Mouse (Mus musculus): ENCODE data around the gene Mmel1.

The Mmel1 gene

DNA sequence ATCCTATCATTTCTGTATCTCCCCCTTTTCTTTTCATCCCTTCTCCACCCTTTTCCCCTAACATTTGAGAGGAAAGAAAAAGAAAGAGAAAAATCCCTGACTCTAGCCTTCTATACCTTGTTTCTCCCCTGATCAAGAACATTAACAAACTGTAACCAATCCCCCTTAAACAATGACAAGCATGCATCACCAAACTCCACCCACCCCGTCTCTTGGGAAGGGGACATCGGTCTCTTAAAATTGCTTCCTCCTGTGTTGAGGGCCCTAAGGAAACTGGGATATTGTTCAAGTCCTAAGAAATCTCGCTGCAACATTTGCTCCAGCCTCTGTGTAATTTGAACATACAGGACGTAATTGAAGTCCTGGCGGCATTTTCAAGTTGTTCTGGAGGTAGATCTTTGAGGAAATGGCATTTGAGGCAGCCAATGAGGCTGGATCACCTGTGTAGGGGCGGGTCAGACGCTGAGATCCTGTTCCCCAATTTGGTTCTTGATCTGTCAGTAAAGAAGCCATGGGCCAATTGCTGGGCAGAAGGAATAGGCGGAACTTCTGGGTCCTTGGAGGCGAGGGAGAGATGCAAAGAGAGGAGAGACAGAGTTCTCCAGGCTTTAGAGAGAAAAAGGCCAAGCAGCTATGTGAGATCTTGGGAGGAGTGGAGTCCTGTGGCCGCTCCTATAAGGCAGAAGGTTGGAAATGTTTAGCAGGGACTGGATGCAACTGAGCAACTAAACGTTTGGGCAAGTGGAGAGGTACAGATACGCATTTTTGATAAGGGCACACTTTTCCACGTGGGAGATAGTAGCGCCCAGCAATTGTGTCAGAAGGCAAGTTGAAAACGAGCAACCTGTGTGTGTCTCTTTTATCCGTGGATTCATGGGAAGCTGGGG, 35.0 kb downstream of the Mmel1 start:
- DNase-seq (ENCODE audit: low read depth) = peak; percentile 60

DNA sequence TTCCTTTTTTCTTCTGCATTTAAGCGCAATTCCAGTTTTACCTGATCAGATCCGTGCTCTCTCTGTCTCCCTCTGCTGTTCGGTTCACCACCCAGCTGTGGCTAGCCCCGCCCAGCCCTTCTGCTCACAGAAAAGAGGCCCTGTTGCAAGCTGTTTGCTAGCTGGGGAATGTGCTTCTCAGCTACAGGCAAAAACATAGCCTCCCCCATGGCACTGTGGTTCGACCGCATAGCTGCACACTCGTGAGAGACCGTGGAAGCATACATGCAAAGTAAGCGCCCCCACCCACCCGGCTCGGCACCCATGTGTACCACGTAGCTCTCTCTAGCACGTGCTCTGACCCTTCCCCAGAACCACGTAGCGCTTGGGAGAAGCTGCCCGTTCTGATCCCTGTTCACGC, 38.4 kb downstream of the Mmel1 start:
- DNase-seq (ENCODE audit: low read depth) = peak; percentile 69

DNA sequence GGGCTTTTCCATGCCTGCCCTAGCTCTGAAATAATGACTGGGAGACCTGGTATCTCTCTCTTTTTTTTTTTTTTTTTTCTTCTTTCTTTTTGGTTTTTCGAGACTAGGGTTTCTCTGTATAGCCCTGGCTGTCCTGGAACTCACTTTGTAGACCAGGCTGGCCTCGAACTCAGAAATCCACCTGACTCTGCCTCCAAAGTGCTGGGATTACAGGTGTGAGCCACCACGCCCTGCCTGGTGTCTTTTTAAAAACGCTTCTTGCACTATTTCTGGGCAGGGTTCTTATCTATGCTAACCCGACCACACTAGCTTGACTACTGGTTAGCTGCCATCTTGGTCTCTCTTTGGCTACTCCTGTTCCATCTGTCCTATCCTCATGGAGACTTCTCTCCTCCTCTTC, 39.1 kb downstream of the Mmel1 start:
- no peak for DNase-seq (ENCODE audit: low read depth)

DNA sequence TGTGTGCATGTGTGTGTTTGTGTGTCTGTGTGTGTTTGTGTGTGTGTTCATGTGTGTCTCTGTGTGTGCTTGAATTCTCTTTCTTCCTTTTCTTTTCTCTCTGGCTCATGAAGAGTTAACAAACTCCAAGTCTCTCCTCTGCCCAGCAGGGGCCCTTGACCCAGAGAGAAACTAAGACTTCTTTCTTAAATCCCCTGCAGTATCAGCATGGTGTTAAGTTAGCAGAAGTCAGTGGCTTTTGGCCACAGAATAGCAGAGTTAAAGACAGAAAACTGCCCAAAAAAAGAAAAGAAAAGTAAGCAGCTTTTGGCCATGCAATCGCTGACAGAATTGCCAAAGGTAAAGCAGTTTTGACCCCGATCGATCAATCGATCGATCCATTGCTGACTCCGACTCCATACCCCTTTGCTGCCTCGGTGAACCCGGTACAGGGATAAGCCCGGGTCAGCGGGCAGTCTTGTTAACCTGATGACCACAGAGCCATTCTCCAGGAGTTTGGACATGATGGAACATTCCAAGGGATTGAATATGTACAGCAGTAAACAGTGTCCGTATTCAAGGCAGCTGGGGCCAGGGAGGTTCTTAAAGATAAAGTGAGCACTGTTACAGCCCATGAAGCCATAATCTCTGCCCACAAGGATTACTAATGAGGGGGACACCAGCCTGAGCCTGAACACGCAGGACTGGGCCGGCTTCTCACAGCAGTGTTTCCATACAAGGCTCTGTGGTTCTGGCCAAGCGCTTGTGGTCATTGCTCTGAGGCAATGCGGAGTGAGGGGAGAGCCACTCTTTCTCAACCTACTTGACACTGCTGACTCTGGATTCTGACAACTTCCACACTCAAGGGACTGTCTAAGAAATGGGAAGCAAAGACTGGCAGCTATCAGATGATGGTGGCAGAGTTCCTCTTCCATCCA, 41.5 kb downstream of the Mmel1 start:
- peak; percentile 56 for DNase-seq (ENCODE audit: low read depth)

DNA sequence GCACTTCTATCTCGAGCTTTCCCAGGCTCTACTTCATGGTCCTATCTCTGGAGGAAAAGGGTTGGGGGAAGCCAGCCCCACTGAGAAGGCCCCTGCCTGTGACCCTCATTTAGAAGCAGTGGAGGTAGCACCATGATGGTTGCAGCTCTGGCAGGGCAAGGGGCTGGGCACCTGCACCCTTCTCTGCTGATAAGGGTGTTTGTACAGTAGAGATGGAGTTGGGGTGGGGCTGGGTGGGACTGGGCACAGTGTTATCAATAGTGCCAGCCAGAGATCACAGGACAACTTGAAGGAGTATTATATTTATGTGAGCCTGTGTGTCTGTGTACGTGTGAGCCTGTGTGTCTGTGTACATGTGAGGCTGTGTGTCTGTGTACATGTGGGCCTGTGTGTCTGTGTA, 42.3 kb downstream of the Mmel1 start:
- DNase-seq (ENCODE audit: low read depth) = no peak

DNA sequence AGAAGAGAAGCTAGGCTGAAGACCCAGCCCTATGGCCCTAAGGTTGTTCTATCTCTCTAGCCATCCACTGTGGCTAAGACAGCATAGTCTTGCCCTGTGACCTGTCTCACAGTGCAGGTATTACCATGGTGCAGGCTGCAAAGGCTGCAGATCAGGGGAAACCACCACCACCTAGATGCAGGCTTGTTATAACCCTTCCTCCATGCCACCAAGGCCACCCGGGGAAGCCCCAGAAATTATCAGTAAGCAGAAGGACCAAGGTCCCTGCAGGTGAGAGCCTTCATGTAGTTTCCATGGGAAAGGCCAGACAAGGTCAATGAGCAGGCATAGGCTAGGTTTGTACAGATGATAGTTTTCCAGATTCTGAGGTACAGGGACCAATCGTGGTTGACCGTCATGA, 44.5 kb downstream of the Mmel1 start:
- DNase-seq (ENCODE audit: low read depth) = no peak

DNA sequence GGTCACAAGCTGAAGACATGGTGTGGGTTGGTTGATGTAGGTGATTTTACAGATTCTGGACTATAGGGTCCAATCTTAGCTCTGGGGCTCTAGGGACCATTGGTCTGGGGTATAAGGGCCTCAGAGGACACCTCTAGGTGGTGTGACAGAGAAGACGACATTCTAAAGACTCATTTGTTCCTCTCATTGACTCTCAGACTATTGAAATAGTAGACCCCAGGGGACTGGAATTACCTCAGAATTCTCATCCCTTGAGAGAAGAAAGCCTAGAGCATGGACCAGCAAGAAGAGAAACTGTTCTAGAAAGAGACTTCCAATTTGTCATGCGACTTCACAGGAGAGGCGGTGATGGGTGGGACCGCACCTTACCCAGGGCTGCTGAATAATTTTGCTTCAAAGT, 44.9 kb downstream of the Mmel1 start:
- no peak for DNase-seq (ENCODE audit: low read depth)

DNA sequence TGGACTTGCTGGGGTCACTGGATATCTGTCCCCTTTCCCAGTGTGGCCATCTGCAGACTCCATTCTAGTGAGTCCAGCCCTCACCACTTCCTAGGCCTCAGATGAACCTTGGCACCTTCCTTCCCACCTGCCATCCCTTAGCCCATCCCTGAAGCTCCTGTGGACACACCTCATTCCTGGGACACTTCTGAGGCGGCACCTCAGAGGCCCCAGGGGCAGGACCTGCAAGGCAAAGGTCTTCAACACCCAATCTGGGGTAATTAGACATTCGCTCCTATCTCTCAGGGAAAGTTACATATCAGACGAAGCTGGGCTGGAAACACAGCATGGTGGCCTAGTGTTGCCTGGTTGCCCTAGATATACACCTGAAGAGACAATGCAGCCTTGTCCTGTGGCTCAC, 45.3 kb downstream of the Mmel1 start:
- no peak for DNase-seq (ENCODE audit: low read depth)

DNA sequence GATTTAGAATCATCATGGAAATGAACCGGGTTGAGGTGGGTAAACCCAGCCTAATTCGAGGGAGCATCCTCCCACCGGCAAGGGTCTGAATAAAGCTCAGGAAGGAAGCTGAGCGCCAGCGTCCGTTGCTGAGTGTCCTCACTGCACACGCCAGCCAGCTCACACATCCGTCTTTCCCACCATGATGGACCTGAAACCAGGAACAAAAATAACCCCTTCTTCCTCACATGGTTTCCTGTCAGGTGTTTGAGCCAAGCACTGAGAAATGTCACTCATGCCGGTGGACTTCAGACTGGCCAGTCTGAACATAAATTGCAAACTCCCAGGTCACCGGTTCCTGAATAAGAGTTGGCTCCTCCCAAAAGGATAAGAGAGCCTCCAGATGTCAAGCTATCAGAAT, 45.9 kb downstream of the Mmel1 start:
- DNase-seq (ENCODE audit: low read depth) = no peak

DNA sequence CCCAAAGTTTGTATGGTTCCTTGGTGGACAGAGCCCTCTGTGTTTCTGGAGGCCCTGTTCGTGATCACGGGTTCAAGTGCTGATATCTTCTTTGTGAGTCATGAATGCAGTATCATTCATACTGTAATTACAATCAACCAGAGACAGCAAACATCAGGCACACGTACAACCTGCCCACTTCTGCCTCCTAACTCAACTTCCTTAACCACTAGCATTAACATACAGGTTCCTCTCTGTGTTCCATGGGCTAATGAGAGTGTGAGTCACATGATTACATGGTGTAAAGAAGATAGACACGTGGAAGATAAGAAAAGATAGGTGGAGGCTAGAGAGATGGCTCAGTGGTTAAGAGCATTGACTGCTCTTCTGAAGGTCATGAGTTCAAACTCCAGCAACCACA, 47.3 kb downstream of the Mmel1 start:
- DNase-seq (ENCODE audit: low read depth) = no peak

DNA sequence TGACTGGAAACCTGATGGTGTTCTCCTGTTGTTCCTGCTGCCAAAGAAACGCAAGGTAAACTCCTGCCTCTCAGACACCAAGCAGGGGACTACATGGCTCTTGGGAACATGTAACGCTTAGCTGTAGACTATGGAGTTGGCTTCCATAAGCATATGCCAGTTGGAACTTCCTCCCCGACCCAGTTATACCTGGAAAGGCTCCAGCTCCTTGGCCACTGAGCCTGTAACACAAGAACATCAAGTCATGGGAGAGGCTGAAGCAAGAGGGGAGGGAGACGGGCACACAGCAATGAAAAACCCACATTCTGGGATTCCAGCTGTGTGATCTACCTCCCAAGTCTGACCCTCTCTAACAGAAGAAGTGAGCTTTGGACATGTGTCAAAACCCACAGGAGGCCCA, 52.9 kb downstream of the Mmel1 start:
- DNase-seq (ENCODE audit: low read depth) = no peak

DNA sequence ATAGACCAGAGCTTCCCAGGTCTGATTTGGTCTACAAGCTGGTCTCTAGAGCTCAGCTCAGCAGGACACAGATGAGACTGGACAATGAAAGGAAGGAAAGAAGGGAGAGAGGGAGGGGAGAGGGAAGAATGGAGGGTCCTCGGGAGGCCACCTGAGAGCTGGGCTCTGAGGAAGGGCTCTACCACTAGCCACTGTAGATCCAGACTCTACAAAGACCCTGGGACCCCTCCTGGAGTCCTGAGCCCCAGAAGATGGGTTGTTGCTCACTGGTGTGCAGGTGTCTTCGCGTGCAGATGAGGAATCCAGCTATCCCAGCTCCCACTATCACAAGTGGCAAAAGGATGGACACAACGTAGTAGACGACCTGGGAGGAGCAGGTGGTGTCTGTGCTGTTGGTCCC, 53.5 kb downstream of the Mmel1 start:
- DNase-seq (ENCODE audit: low read depth) = no peak

DNA sequence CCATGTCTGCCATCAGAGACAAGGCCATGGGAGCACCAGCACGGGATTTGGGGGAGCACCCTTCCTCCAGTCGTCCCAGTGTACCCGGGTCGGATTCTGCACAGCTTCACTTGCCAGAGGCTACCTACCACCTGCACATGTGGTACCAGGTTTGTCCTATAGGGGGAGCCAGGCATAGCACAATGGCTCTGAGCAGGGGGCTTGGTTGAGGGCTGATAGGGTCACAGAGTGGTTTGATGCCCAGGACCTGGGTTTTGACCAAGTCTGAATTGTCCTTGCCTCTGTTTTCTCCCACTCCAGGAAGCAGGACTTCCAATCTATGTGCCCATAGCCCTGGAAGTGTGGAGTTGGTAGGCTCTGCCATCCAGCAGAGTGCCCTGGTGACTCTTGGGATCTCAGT, 56.0 kb downstream of the Mmel1 start:
- no peak for DNase-seq (ENCODE audit: low read depth)

DNA sequence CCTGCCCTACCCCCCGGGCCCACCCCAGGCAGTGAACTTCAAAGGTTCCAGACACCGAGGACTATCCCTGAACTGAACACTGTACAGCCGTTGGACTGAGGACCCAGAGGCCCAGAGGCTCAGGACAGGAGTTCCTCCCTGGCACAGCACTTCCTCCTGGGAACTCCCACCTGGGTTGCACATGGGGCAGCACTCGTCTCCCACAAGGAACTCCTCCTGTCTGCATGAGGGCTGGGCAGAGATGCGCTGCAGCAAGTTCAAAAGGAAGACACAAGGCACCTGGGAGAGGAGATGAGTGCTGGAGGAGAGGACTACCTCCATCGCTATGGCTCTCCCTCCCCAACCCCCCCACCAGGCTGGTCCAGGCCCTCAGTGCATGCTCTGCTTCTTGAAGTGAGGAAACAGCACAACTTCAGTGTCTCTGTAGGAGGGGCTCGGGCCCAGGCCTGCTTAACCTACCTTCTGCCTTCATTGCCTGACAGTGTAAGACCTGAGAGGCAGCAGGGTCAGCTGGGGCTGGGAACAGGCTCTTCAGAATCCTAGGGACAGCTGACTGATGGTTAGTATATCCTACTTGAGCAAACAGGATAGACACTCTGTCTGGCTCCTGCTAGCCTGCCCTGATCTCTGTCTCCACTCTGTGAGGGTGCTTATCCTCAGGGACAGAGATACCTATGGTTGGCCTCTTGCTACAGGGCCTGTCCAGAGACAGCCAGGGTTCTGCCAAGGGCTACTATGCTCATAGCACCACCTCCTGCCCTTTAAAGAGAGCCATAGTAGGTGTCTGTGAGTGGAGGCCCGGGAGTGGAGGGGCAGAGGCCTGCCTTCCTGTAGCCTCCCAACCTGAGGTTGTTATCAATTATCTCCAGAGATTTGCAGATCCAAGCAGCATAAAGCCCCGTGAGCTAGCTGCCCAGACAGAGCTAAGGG, 57.8 kb downstream of the Mmel1 start:
- DNase-seq (ENCODE audit: low read depth) = no peak

DNA sequence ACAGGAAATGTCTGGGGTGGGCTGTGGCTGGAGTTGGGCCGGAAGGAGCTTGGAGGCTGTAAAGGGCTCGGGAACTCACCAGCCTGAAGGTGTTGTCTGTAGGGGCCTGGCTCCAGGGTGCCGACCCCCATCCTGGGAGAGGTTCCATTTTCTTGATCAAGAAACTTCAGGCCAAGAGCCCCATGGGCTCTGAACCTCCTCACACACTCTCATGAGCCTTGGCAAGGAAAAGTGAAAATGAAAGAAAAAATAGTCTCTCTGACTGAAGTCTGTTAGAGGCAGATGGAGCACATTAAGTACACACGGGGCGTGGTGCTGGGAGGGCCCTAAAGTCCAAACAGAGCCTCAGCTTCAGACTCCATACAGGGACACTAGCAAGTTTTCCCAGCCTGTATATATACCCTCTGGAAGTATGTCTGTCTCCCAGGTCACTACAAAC, 58.5 kb downstream of the Mmel1 start:
- DNase-seq (ENCODE audit: low read depth) = peak; percentile 30

DNA sequence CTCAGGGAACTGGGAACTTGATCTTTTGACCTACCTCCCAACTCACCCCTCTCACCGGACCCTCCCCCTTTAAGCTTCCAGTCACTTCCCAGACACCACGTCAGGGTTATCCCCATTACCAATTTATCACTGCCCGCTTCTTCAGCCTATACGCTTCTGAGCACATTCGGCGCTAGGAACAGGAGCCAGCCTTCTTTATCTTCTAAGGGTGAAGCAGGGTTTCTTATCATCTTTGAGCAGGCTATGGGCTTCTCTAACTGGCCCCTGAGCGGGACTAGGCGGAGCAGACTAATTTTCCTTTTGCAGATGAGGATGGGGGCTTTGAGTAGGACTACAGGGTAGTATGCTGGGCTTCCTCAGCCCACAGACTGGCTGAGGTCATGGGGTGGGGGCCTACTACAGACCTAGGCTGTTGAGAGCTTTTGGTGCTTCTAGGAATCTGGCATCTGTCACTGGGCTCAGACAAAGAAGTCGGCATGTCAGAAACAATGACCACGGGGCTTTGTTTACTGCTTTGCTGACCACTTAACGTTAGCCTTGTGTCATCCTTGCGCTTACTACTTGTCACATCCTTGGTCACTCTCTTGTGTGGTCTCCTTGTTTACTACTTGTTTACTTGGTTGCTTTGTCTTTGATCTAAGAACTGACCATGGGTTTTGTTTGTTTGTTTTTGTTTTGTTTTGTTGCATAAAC, 59.2 kb downstream of the Mmel1 start, which contains the start of gene Tnfrsf14:
Tnfrsf14 (minus strand) TSS at position 169 of the 693 bp plus-strand sequence.
- DNase-seq (ENCODE audit: low read depth) = no peak

DNA sequence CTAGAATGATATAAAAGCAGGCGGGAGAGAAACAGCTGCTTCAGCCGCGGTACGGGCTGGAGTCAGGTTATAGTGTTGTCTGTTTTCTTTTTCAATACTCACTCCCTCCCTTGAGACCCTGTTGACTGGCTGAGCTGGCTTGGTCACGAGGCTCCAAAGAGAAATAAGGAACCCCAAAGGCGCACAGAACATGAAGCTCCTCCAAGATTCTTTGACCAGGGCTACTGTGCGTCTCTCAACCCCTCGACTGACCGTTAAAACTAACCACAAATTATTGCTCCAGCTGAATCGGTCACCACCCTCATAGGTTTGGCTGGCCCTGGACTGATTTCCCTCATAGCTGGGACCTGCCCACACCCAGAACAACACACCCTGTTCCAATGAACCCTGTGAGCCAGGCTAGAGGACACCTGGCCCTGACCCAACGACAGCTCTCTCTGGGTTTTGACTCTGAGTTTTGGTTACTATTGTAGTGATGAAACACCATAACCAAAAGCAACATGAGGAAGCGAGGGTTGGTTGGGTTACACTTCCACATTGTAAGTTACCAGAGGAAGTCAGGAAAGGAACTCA, 59.8 kb downstream of the Mmel1 start:
- DNase-seq (ENCODE audit: low read depth) = no peak

DNA sequence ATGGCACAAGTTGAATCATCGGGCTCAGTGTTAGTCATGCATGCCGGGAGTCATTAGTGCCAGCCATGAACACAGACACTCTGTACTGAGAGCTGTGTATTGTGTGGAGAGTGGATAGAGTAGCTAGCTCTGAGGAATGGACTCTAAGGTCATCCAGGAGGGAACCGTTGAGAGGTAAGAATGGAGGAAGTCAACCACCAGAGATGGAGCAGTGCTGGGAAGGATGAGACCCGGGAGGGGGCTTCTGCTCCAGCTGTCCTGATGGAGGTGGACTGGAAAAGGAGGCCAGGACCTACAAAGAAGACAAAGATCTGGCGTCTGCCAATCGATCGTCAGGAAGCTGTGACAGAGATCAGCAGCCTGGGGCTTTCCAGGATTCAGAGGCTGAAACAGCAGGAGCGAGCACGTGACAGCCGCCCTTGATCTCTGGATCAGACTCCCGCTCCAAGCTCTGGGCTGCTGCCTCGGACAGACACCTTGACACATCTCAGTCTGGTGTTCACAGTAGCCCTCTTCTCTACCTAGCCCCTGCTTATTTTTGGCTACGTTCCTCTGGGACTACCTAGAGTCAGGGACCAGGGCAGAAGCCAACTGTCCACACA, 64.0 kb downstream of the Mmel1 start:
- no peak for DNase-seq (ENCODE audit: low read depth)

DNA sequence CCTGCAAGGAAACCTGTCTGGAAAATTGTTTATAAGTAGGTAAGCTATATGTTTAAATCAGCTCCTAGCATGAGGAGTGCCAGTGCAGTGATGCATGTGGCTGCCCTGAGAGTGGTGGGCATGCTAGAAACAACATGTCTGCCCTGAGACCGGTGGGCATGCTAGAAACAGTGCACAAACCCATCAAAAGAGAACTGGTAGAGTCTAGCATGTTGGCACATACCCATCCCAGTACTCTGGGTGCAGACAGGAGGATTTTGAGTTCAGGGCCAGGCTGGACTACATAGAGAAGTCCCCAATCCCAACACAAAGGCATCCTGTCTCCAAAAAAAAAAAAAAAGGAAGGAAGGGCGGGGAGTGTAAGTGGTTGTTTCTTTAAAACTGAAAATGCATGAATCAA, 65.4 kb downstream of the Mmel1 start:
- no peak for DNase-seq (ENCODE audit: low read depth)

DNA sequence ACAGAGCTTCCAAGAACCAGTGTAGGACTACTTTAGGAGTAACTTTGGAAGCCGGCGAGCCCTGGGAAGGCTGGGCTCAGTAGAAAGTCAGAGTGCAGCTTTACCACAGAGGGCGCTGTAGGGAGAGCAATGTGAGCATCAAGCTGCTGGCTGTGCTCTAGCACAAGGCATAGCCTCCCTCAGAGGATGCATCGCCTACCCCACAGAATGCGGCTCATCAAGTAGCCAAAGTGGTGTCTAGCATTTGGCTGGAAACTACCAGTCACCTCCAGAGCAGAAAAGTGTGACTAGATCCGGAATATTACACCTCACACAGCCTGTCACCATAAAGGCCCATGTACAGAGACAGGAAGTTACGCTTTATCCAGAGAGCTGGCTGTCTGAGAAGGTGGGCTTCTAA, 66.4 kb downstream of the Mmel1 start:
- DNase-seq (ENCODE audit: low read depth) = no peak

All from fibroblast of lung, adult 2 months (primary cell).